Mouse (Mus musculus): Measurements from ENCODE around the gene Zmiz1. TPM values are rescaled to one million over a fixed set of nuclear protein-coding genes. Genes with fewer than 3 reads are reported as not detected.

Zmiz1 gene
- polyA plus RNA-seq, 1 experiment: 34.5 TPM

GRCm38 (mm10) chr14:25565344-25566088, 106.5 kb downstream of the Zmiz1 start:
- TF ChIP-seq POLR2AphosphoS2 (IDR thresholded peaks at IDR 0.05; ENCODE audit: insufficient read length, low read depth) (peak; percentile 11), TCF3 (IDR thresholded peaks at IDR 0.05; ENCODE audit: insufficient read length, low read depth) (no peak), MYOG (IDR thresholded peaks at IDR 0.05; ENCODE audit: control insufficient read depth in 1 of 3, insufficient read depth in 1 of 3, insufficient read length in 2 of 3, low read depth in 2 of 3) (peak in 1 of 3 experiments; percentile 34), USF1 (IDR thresholded peaks at IDR 0.05; ENCODE audit: low read depth) (no peak), TCF12 (IDR thresholded peaks at IDR 0.05; ENCODE audit: insufficient read depth, poor library complexity, severe bottlenecking) (no peak), MYOD1 (IDR thresholded peaks at IDR 0.05; ENCODE audit: control insufficient read depth in 1 of 3, insufficient read length in 2 of 3, low read depth in 2 of 3) (peak in 1 of 3 experiments; percentile 36)
- H3K27me3 ChIP-seq (ENCODE audit: control insufficient read depth, insufficient read depth, insufficient read length): no peaks in the 10 kb centered on the region
- peaks cover 51% of the 10 kb centered on the region for H3K79me2 ChIP-seq (ENCODE audit: control insufficient read depth, insufficient read depth)
- H3ac ChIP-seq (ENCODE audit: control insufficient read depth, insufficient read length): no peak overlapping the region
- peaks cover 8% of the 10 kb centered on the region for H3K36me3 ChIP-seq (ENCODE audit: control insufficient read depth, insufficient read depth)
- no peak overlapping the region for H3K4me2 ChIP-seq (ENCODE audit: low read depth)
- no peak overlapping the region for H3K4me3 ChIP-seq

- H3K79me2 ChIP-seq (ENCODE audit: control insufficient read depth, insufficient read depth): peaks cover 45% of the 10 kb centered on the region
- no peak overlapping the region for H3K4me3 ChIP-seq
- H3K4me2 ChIP-seq (ENCODE audit: low read depth): no peak overlapping the region
- peaks cover 7% of the 10 kb centered on the region for H3K36me3 ChIP-seq (ENCODE audit: control insufficient read depth, insufficient read depth)
- H3K27me3 ChIP-seq (ENCODE audit: control insufficient read depth, insufficient read depth, insufficient read length): no peaks in the 10 kb centered on the region
- no peak overlapping the region for H3ac ChIP-seq (ENCODE audit: control insufficient read depth, insufficient read length)
- no peak for TF ChIP-seq SRF (IDR thresholded peaks at IDR 0.05; ENCODE audit: control insufficient read depth, insufficient read length, low read depth)
- no peak for TF ChIP-seq MYOG (IDR thresholded peaks at IDR 0.05; ENCODE audit: control insufficient read depth in 1 of 3, insufficient read depth in 1 of 3, insufficient read length in 2 of 3, low read depth in 2 of 3)
- TF ChIP-seq CEBPB (IDR thresholded peaks at IDR 0.05; ENCODE audit: insufficient read depth, poor library complexity, severe bottlenecking): no peak
- TF ChIP-seq MAX (IDR thresholded peaks at IDR 0.05; ENCODE audit: low read depth): no peak
These were observed 108.3 kb downstream of the Zmiz1 start for GRCm38 (mm10) chr14:25567245-25567644.

- Histone ChIP-seq H3K27me3 (ENCODE audit: control insufficient read depth, insufficient read depth, insufficient read length) (no peaks in the 10 kb centered on the region), H3K36me3 (ENCODE audit: control insufficient read depth, insufficient read depth) (peaks cover 8% of the 10 kb centered on the region), H3K4me3 (no peak overlapping the region), H3K79me2 (ENCODE audit: control insufficient read depth, insufficient read depth) (peaks cover 47% of the 10 kb centered on the region), H3K4me2 (ENCODE audit: low read depth) (no peak overlapping the region), H3ac (ENCODE audit: control insufficient read depth, insufficient read length) (no peak overlapping the region)
- no peak for TF ChIP-seq MYOG (IDR thresholded peaks at IDR 0.05; ENCODE audit: control insufficient read depth in 1 of 3, insufficient read depth in 1 of 3, insufficient read length in 2 of 3, low read depth in 2 of 3)
- no peak for TF ChIP-seq MAX (IDR thresholded peaks at IDR 0.05; ENCODE audit: low read depth)
- TF ChIP-seq TCF3 (IDR thresholded peaks at IDR 0.05; ENCODE audit: insufficient read length, low read depth): no peak
- TF ChIP-seq MYOD1 (IDR thresholded peaks at IDR 0.05; ENCODE audit: control insufficient read depth in 1 of 3, insufficient read length in 2 of 3, low read depth in 2 of 3): no peak
- no peak for TF ChIP-seq E2F4 (IDR thresholded peaks at IDR 0.05; ENCODE audit: insufficient read depth)
- no peak for TF ChIP-seq TCF12 (IDR thresholded peaks at IDR 0.05; ENCODE audit: insufficient read depth, poor library complexity, severe bottlenecking)
- no peak for TF ChIP-seq REST (IDR thresholded peaks at IDR 0.05; ENCODE audit: insufficient read depth, insufficient read length)
- TF ChIP-seq POLR2AphosphoS2 (IDR thresholded peaks at IDR 0.05; ENCODE audit: insufficient read length, low read depth): no peak
- TF ChIP-seq USF1 (IDR thresholded peaks at IDR 0.05; ENCODE audit: low read depth): no peak
- TF ChIP-seq SRF (IDR thresholded peaks at IDR 0.05; ENCODE audit: control insufficient read depth, insufficient read length, low read depth): no peak
- no peak for TF ChIP-seq CEBPB (IDR thresholded peaks at IDR 0.05; ENCODE audit: insufficient read depth, poor library complexity, severe bottlenecking)
These were observed 108.9 kb downstream of the Zmiz1 start for GRCm38 (mm10) chr14:25567837-25568236.

GRCm38 (mm10) chr14:25574047-25574870, 115.3 kb downstream of the Zmiz1 start:
- Histone ChIP-seq H3K36me3 (ENCODE audit: control insufficient read depth, insufficient read depth) (peaks cover 16% of the 10 kb centered on the region), H3K4me2 (ENCODE audit: low read depth) (no peak overlapping the region), H3K4me3 (no peak overlapping the region), H3K27me3 (ENCODE audit: control insufficient read depth, insufficient read depth, insufficient read length) (no peaks in the 10 kb centered on the region), H3K79me2 (ENCODE audit: control insufficient read depth, insufficient read depth) (peaks cover 13% of the 10 kb centered on the region), H3ac (ENCODE audit: control insufficient read depth, insufficient read length) (no peak overlapping the region)
- TF ChIP-seq TCF3 (IDR thresholded peaks at IDR 0.05; ENCODE audit: insufficient read length, low read depth) (no peak), POLR2AphosphoS2 (IDR thresholded peaks at IDR 0.05; ENCODE audit: insufficient read length, low read depth) (peak; percentile 27)

GRCm38 (mm10) chr14:25576642-25577041, 117.7 kb downstream of the Zmiz1 start:
- no peak for TF ChIP-seq CEBPB (IDR thresholded peaks at IDR 0.05; ENCODE audit: insufficient read depth, poor library complexity, severe bottlenecking)
- TF ChIP-seq TCF12 (IDR thresholded peaks at IDR 0.05; ENCODE audit: insufficient read depth, poor library complexity, severe bottlenecking): no peak
- TF ChIP-seq POLR2AphosphoS2 (IDR thresholded peaks at IDR 0.05; ENCODE audit: insufficient read length, low read depth): no peak
- TF ChIP-seq TCF3 (IDR thresholded peaks at IDR 0.05; ENCODE audit: insufficient read length, low read depth): no peak
- TF ChIP-seq MYOD1 (IDR thresholded peaks at IDR 0.05; ENCODE audit: control insufficient read depth in 1 of 3, insufficient read length in 2 of 3, low read depth in 2 of 3): no peak
- no peak overlapping the region for H3K4me2 ChIP-seq (ENCODE audit: low read depth)
- no peak overlapping the region for H3K4me3 ChIP-seq
- H3ac ChIP-seq (ENCODE audit: control insufficient read depth, insufficient read length): no peak overlapping the region
- peaks cover 13% of the 10 kb centered on the region for H3K36me3 ChIP-seq (ENCODE audit: control insufficient read depth, insufficient read depth)
- peaks cover 4% of the 10 kb centered on the region for H3K79me2 ChIP-seq (ENCODE audit: control insufficient read depth, insufficient read depth)
- H3K27me3 ChIP-seq (ENCODE audit: control insufficient read depth, insufficient read depth, insufficient read length): no peaks in the 10 kb centered on the region
